Mouse (Mus musculus) G1E (cell line): Measurements from ENCODE around the gene Fcf1.

ENCODE experiments used
- CTCF ChIP-seq: IDR thresholded peaks from 2 replicates; pipeline ENCODE4 v1.5.1; 2012; ENCODE audit warnings: low read depth, low read length, inconsistent platforms, mixed read lengths
- GATA1 ChIP-seq: IDR thresholded peaks from 2 replicates; pipeline ENCODE4 v1.6.1; 2012; ENCODE audit warnings: borderline replicate concordance, low read length, inconsistent platforms, mixed read lengths
- GATA2 ChIP-seq: IDR thresholded peaks from 2 replicates; pipeline ENCODE4 v1.6.1; 2012; ENCODE audit warnings: low read depth, low read length, inconsistent platforms, borderline replicate concordance
- POLR2AphosphoS5 ChIP-seq: IDR thresholded peaks from 2 replicates; pipeline ENCODE4 v1.6.1; 2012; ENCODE audit warnings: low read depth, low read length, inconsistent platforms; ENCODE audit not compliant: insufficient replicate concordance

- TF ChIP-seq GATA2 (no peak), CTCF (no peak), POLR2AphosphoS5 (no peak), GATA1 (no peak)
These were observed 8.1 kb upstream of the Fcf1 start for GRCm38 (mm10) chr12:84962606-84963005.
